Mouse (Mus musculus): ENCODE measurements around the gene Lactb. TPM values are rescaled to one million over a fixed set of nuclear protein-coding genes. Genes with fewer than 3 reads are reported as not detected.
"Not testable (repeated sequence)": the region's sequence is repeated elsewhere in the genome, so short reads cannot be mapped to it uniquely, and the experiment has no call there.

The Lactb gene
- total and polyA plus RNA-seq, 2 experiments from 2014 or later = 6.4 to 13.8 TPM

GRCm38 (mm10) chr9:66915869-66916785 is 59.2 kb downstream of the Lactb start:
- H3K9me3 ChIP-seq (replicated peaks; ENCODE audit: control insufficient read depth, low read length) = no peaks in the 10 kb centered on the region
- 50% methylated on average over 9 of the region's 9 CpGs for WGBS
- H3K36me3 ChIP-seq (replicated peaks; ENCODE audit: control insufficient read depth, insufficient read depth, low read length) = no peaks in the 10 kb centered on the region
- no peak for TF ChIP-seq EP300 (IDR thresholded peaks at IDR 0.05; ENCODE audit: low read depth)
- peaks cover 28% of the 10 kb centered on the region for H3K4me1 ChIP-seq (ENCODE audit: control insufficient read depth, insufficient read depth)
- no peak overlapping the region for H3K4me2 ChIP-seq (ENCODE audit: low read depth, low read length)
- DNase-seq (ENCODE audit: low spot score) (no peak), ATAC-seq (ENCODE audit: insufficient read depth, low read depth) (no peak)
- peak overlapping the region; percentile 43; the same call in 1 of the 2 replicates for H3K27ac ChIP-seq (ENCODE audit: low read depth)
- H3K27me3 ChIP-seq (ENCODE audit: control insufficient read depth, insufficient read depth, low read length) = no peaks in the 10 kb centered on the region
- no peak overlapping the region for H3K9ac ChIP-seq (replicated peaks; ENCODE audit: low read depth, low read length)
- H3K4me3 ChIP-seq (ENCODE audit: low read depth, low read length) = no peak overlapping the region

- H3K4me1 ChIP-seq (ENCODE audit: control insufficient read depth, insufficient read depth) = peaks cover 28% of the 10 kb centered on the region
- ATAC-seq (ENCODE audit: insufficient read depth, low read depth) = no peak
- H3K9me3 ChIP-seq (replicated peaks; ENCODE audit: control insufficient read depth, low read length) = no peaks in the 10 kb centered on the region
- WGBS = 73% methylated on average over 5 of the region's 5 CpGs
- H3K27ac ChIP-seq (ENCODE audit: low read depth) = peak overlapping the region; percentile 66
- no peak overlapping the region for H3K9ac ChIP-seq (replicated peaks; ENCODE audit: low read depth, low read length)
- H3K27me3 ChIP-seq (ENCODE audit: control insufficient read depth, insufficient read depth, low read length) = no peaks in the 10 kb centered on the region
- DNase-seq (ENCODE audit: low spot score) = no peak
- H3K4me3 ChIP-seq (ENCODE audit: low read depth, low read length) = no peak overlapping the region
- TF ChIP-seq CTCF (IDR thresholded peaks at IDR 0.05; ENCODE audit: low read depth) = no peak
- TF ChIP-seq EP300 (IDR thresholded peaks at IDR 0.05; ENCODE audit: low read depth) = no peak
- peak overlapping the region; percentile 36; the same call in 1 of the 2 replicates for H3K4me2 ChIP-seq (ENCODE audit: low read depth, low read length)
- H3K36me3 ChIP-seq (replicated peaks; ENCODE audit: control insufficient read depth, insufficient read depth, low read length) = no peaks in the 10 kb centered on the region
These were observed 59.9 kb downstream of the Lactb start for GRCm38 (mm10) chr9:66915401-66915800.

DNA sequence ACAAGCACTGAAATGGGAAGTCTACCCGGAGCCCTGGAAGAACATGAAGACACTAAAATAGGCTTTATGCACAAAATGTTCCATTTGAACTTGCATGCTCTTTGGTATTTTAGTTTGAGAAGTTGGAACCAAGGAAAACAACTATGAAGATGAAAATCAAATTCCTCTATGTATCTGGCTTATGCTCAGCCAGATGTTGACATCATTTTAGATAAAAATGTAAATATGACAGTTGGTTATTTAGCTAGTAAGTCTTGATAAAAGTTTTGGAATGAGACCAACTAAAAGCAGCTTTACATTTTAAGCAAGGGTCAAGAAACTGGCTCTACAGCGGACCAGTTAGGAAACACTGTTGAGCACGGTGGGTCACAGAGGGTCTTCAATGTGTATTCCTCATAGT is 60.7 kb downstream of the Lactb start:
- no peak for TF ChIP-seq EP300 (IDR thresholded peaks at IDR 0.05; ENCODE audit: low read depth)
- TF ChIP-seq CTCF (IDR thresholded peaks at IDR 0.05; ENCODE audit: low read depth) = no peak
- H3K27me3 ChIP-seq (ENCODE audit: control insufficient read depth, insufficient read depth, low read length) = no peaks in the 10 kb centered on the region
- 76% methylated on average over 3 of the region's 3 CpGs for WGBS
- H3K9ac ChIP-seq (replicated peaks; ENCODE audit: low read depth, low read length) = no peak overlapping the region
- no peak overlapping the region for H3K27ac ChIP-seq (ENCODE audit: low read depth)
- no peaks in the 10 kb centered on the region for H3K36me3 ChIP-seq (replicated peaks; ENCODE audit: control insufficient read depth, insufficient read depth, low read length)
- ATAC-seq (ENCODE audit: insufficient read depth, low read depth) = no peak
- no peak for DNase-seq (ENCODE audit: low spot score)
- no peak overlapping the region for H3K4me3 ChIP-seq (ENCODE audit: low read depth, low read length)
- no peaks in the 10 kb centered on the region for H3K9me3 ChIP-seq (replicated peaks; ENCODE audit: control insufficient read depth, low read length)
- H3K4me1 ChIP-seq (ENCODE audit: control insufficient read depth, insufficient read depth) = peaks cover 28% of the 10 kb centered on the region
- no peak overlapping the region for H3K4me2 ChIP-seq (ENCODE audit: low read depth, low read length)

- Histone ChIP-seq H3K27ac (ENCODE audit: low read depth) (peak overlapping the region; percentile 7; the same call in 1 of the 2 replicates), H3K4me1 (ENCODE audit: control insufficient read depth, insufficient read depth) (peaks cover 23% of the 10 kb centered on the region)
- H3K4me2 ChIP-seq (ENCODE audit: low read depth, low read length); ATAC-seq (ENCODE audit: insufficient read depth, low read depth); H3K4me3 ChIP-seq (ENCODE audit: low read depth, low read length); H3K27me3 ChIP-seq (ENCODE audit: control insufficient read depth, insufficient read depth, low read length); H3K9me3 ChIP-seq (replicated peaks; ENCODE audit: control insufficient read depth, low read length); H3K36me3 ChIP-seq (replicated peaks; ENCODE audit: control insufficient read depth, insufficient read depth, low read length); DNase-seq (ENCODE audit: low spot score); H3K9ac ChIP-seq (replicated peaks; ENCODE audit: low read depth, low read length): not testable (repeated sequence)
- 87% methylated on average over 5 of the region's 5 CpGs for WGBS
These were observed 61.9 kb downstream of the Lactb start for GRCm38 (mm10) chr9:66913254-66913934.

- TF ChIP-seq EP300 (IDR thresholded peaks at IDR 0.05; ENCODE audit: low read depth) (no peak), CTCF (IDR thresholded peaks at IDR 0.05; ENCODE audit: low read depth) (no peak)
- DNase-seq (ENCODE audit: low spot score) = no peak
- no peak for ATAC-seq (ENCODE audit: insufficient read depth, low read depth)
- Histone ChIP-seq H3K9ac (replicated peaks; ENCODE audit: low read depth, low read length) (no peak overlapping the region), H3K4me3 (ENCODE audit: low read depth, low read length) (no peak overlapping the region), H3K27me3 (ENCODE audit: control insufficient read depth, insufficient read depth, low read length) (no peaks in the 10 kb centered on the region), H3K36me3 (replicated peaks; ENCODE audit: control insufficient read depth, insufficient read depth, low read length) (no peaks in the 10 kb centered on the region), H3K4me1 (ENCODE audit: control insufficient read depth, insufficient read depth) (peaks cover 20% of the 10 kb centered on the region), H3K9me3 (replicated peaks; ENCODE audit: control insufficient read depth, low read length) (no peaks in the 10 kb centered on the region), H3K27ac (ENCODE audit: low read depth) (no peak overlapping the region), H3K4me2 (ENCODE audit: low read depth, low read length) (no peak overlapping the region)
These were observed 63.0 kb downstream of the Lactb start for GRCm38 (mm10) chr9:66912304-66912703.

Data from heart, postnatal 0 days (tissue).